Mouse (Mus musculus) thymus, adult 2 months (tissue): ENCODE results near the gene Ppp1r9a. TPM values are rescaled to one million over a fixed set of nuclear protein-coding genes. Genes with fewer than 3 reads are reported as not detected.

ENCODE experiments used
- DNase-seq: peaks from one replicate; pipeline ENCODE4 v3.0.0; 2021
- H3K27ac ChIP-seq: fragments of 200-500 bp; 2 replicates; pipeline ENCODE4 v1.5.1; 2012; ENCODE audit warnings: low read length, control low read depth; ENCODE audit not compliant: control insufficient read depth, insufficient read depth
- H3K27me3 ChIP-seq: fragments of 200-500 bp; 2 replicates; pipeline ENCODE4 v1.6.1; 2012; ENCODE audit warnings: mild to moderate bottlenecking, low read length, moderate library complexity, mixed read lengths; ENCODE audit not compliant: control insufficient read depth, insufficient read depth
- H3K36me3 ChIP-seq: fragments of 200-500 bp; 2 replicates; pipeline ENCODE4 v1.6.1; 2012; ENCODE audit warnings: mild to moderate bottlenecking, low read length, moderate library complexity; ENCODE audit not compliant: control insufficient read depth, insufficient read depth
- H3K4me1 ChIP-seq: fragments of 200-500 bp; replicated peaks from 2 replicates; pipeline ENCODE4 v1.6.1; 2012; ENCODE audit warnings: low read length; ENCODE audit not compliant: control insufficient read depth, insufficient read depth
- H3K4me3 ChIP-seq: fragments of 200-500 bp; 2 replicates; pipeline ENCODE4 v1.5.1; 2012; ENCODE audit warnings: mild to moderate bottlenecking, low read length, control low read depth, moderate library complexity; ENCODE audit not compliant: control insufficient read depth, insufficient read depth
- CTCF ChIP-seq: fragments of 200-500 bp; IDR thresholded peaks from 2 replicates; pipeline ENCODE4 v1.5.1; 2012; ENCODE audit warnings: mild to moderate bottlenecking, control low read depth, low read length, moderate library complexity, borderline replicate concordance; ENCODE audit not compliant: control insufficient read depth, poor library complexity, insufficient read depth; ENCODE audit errors: extremely low read depth
- POLR2A ChIP-seq: fragments of 200-500 bp; IDR thresholded peaks from 2 replicates; pipeline ENCODE4 v1.6.1; 2012; ENCODE audit warnings: mild to moderate bottlenecking, low read length, control low read depth, moderate library complexity; ENCODE audit not compliant: control insufficient read depth, poor library complexity, insufficient read depth; ENCODE audit errors: extremely low read depth
- WGBS: fragments of 180-500 bp; shearing (Covaris S2); methylation state at CpG from one replicate; pipeline ENCODE4 v1.1.7; 2018; 5-methylcytosine and 5-hydroxymethylcytosine counted together
- polyA plus RNA-seq: library from polyadenylated mRNA; depleted of rRNA; stranded (reverse); fragments of >200 nt; gene quantifications from 2 replicates; pipeline ENCODE4 v1.2.3, GENCODE M21; 2012

Ppp1r9a gene
- polyA plus RNA-seq, 1 experiment = 0.92 TPM

DNA sequence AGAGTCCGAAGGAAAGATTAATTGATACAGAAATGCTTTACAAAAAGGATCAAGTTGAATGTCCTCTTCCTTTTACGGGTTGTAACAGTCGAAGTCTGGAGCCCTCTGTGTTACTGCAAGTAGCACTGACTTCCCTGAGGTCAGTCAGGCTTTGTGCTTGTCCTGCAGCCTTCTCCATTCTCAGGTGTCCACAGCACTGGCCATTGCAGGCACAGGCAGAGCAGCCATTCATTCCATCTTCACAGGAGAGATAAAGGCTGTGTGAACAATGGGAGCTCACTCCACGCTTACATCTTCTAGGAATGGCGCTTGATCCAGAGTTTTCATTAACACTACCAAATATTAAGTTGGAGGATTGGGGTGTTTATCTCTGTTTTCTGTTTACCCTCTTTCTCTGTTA lies 177.8 kb downstream of the Ppp1r9a start:
- no peak for DNase-seq
- Histone ChIP-seq H3K4me1 (no peaks in the 10 kb centered on the region), H3K27me3 (no peaks in the 10 kb centered on the region), H3K4me3 (no peak overlapping the region), H3K27ac (no peak overlapping the region), H3K36me3 (no peaks in the 10 kb centered on the region)
- 92% methylated on average over 5 of the region's 5 CpGs for WGBS
- TF ChIP-seq CTCF (no peak), POLR2A (no peak)

DNA sequence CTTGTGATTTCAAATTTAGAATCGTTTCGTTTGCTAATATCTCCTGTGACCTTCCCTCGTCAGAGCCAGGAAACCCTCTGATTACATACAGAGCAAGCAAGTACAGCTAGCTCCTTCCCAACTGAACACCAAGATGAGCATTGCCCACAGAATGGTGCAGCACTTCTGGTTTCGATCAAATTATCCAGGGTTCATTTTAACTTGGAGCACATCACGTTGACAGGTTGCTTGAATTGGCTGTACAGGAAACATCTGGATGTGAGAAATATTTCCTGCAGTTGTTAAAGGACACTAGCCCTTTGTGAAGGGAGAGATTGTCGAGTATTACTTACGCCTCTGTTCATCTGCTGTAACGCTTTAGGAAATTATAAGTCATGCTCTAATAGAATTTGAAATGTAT lies 178.4 kb downstream of the Ppp1r9a start:
- H3K27ac ChIP-seq = no peak overlapping the region
- TF ChIP-seq POLR2A = no peak
- TF ChIP-seq CTCF = no peak
- WGBS = 26% methylated on average over 8 of the region's 8 CpGs
- H3K4me3 ChIP-seq = no peak overlapping the region
- H3K36me3 ChIP-seq = no peaks in the 10 kb centered on the region
- DNase-seq = no peak
- H3K27me3 ChIP-seq = no peaks in the 10 kb centered on the region
- no peaks in the 10 kb centered on the region for H3K4me1 ChIP-seq

DNA sequence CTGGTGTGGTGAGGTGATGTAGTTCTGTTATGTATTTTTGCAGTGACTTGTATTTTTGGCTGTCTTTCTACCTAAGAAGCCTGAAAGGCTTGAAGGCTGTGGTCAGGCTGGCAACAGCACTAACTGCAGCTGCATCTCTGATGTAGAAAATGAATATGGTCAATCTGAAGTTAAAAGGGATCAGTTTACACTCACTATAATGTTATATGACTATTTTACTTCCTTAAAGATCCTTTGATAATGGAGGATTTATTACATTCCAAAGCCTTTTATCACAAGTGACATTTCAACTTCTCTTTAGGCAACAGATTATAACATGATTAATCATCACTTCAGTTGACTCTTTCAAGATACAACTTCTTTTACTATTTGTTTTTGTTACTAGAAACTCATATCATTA lies 179.4 kb downstream of the Ppp1r9a start:
- Histone ChIP-seq H3K27me3 (no peaks in the 10 kb centered on the region), H3K27ac (no peak overlapping the region), H3K4me3 (no peak overlapping the region), H3K36me3 (no peaks in the 10 kb centered on the region), H3K4me1 (no peaks in the 10 kb centered on the region)
- DNase-seq = no peak
- TF ChIP-seq CTCF (no peak), POLR2A (no peak)

DNA sequence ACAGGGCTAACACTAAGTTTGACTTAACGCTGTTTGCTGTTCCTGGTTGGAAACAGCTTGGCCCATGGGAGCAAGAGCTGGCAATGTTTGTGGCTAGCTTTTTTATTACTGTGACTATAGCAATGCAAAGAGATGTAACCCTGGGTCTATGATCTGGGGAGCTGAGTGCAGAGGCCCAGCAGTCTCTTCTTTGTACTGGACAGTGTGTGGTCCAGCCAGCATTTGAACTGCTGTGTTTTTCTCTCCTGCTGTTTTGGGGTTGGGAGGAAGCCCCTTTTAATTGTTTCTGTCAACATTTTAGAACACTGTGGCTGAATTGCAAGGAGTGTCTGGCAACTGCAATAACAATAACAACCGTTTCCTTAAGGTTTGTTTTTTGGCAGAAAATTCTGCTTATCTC lies 180.0 kb downstream of the Ppp1r9a start:
- no peak for TF ChIP-seq POLR2A
- no peak for TF ChIP-seq CTCF
- no peak for DNase-seq
- Histone ChIP-seq H3K36me3 (no peaks in the 10 kb centered on the region), H3K4me1 (no peaks in the 10 kb centered on the region), H3K4me3 (no peak overlapping the region), H3K27me3 (no peaks in the 10 kb centered on the region), H3K27ac (no peak overlapping the region)
- 92% methylated on average over 2 of the region's 2 CpGs for WGBS

DNA sequence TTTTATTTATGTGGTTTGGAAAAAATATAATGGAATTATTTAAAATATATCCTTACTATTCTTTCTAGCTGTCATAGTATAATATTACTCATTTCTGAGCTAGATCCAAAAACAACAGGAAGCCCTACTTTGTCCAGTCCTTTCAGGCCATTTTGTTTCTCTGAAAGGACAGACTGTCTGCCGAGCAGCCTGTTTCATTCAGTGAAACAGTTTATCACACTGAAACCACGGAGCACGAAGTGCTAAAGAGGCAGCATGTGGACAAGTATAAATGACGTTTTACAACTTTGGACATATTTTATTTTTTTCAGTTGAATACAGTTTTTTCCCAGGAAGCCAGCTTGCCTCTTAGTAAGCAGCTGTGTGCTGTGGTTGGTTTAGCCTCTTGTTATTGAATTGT lies 181.2 kb downstream of the Ppp1r9a start:
- H3K27me3 ChIP-seq = no peaks in the 10 kb centered on the region
- no peak overlapping the region for H3K27ac ChIP-seq
- DNase-seq = no peak
- H3K4me1 ChIP-seq = no peaks in the 10 kb centered on the region
- TF ChIP-seq POLR2A = no peak
- TF ChIP-seq CTCF = no peak
- no peak overlapping the region for H3K4me3 ChIP-seq
- 51% methylated on average over 4 of the region's 4 CpGs for WGBS
- no peaks in the 10 kb centered on the region for H3K36me3 ChIP-seq

DNA sequence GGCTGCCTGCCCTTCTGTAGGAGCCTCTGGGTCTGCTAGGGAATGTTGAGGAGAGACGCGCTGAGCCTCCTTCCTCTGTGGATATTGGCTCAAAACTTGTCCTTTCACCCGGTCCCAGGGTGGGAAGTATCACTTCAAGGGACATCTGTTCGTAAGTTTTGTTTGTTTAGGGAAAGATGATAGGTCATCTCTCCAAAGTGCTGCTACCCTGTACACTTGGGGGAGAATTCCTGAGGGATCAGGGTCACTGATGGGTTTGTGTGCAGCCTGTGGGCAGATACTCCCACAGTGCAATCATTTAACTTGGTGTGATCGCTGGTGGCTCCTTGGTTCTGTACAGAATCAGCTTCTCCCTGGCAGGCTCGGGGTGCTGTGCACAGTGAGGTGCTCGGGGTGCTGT lies 189.2 kb downstream of the Ppp1r9a start:
- H3K4me1 ChIP-seq = peaks cover 2% of the 10 kb centered on the region
- no peak overlapping the region for H3K27ac ChIP-seq
- no peaks in the 10 kb centered on the region for H3K36me3 ChIP-seq
- no peak for DNase-seq
- 97% methylated on average over 7 of the region's 7 CpGs for WGBS
- TF ChIP-seq POLR2A (no peak), CTCF (no peak)
- H3K4me3 ChIP-seq = no peak overlapping the region
- H3K27me3 ChIP-seq = no peaks in the 10 kb centered on the region

DNA sequence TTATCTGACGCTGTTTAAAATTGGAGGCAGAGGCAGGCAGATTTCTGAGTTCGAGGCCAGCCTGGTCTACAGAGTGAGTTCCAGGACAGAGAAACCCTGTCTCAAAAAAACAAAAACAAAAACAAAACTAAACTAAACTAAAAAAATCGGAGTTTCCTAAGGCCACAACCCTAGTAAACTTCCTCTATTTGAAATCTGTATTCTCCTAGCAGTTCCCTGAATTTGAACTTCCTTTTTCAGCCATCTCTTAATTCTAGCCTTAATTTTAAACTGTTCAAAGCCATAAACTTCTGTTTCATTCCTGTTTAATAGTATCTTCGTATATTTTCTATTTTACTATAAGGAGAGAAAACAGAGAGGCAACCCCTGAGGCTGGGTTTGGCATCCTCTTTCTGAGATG lies 190.1 kb downstream of the Ppp1r9a start:
- H3K36me3 ChIP-seq = no peaks in the 10 kb centered on the region
- WGBS = 58% methylated on average over 4 of the region's 4 CpGs
- TF ChIP-seq POLR2A (no peak), CTCF (no peak)
- no peak overlapping the region for H3K4me3 ChIP-seq
- H3K27ac ChIP-seq = no peak overlapping the region
- H3K4me1 ChIP-seq = peaks cover 2% of the 10 kb centered on the region
- DNase-seq = no peak
- no peaks in the 10 kb centered on the region for H3K27me3 ChIP-seq

DNA sequence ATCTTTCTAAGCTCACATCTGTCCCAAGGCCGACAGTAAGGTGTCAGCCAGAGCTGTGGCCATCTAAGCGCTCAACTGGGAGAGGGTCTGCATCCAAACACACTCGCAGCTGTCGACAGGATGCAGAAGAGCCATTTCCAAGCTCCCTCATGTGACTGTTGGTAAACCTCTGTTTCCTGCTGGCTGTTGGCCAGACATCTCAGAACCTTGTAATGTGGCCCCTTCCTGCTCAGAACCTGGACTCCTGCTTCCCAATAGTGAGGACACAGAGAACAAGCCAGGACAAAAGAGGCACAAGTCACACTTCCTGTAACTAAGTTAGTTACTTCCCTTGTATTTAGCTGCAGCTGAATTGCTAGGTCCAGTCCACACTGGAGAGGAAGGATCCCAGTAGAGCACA lies 190.8 kb downstream of the Ppp1r9a start:
- no peak for DNase-seq
- no peaks in the 10 kb centered on the region for H3K27me3 ChIP-seq
- 6% methylated on average over 4 of the region's 4 CpGs for WGBS
- H3K27ac ChIP-seq = no peak overlapping the region
- no peak for TF ChIP-seq POLR2A
- TF ChIP-seq CTCF = no peak
- no peak overlapping the region for H3K4me3 ChIP-seq
- no peaks in the 10 kb centered on the region for H3K36me3 ChIP-seq
- peaks cover 2% of the 10 kb centered on the region for H3K4me1 ChIP-seq
